Comparison of ENCODE assay signal across 14 mouse cellular contexts in genomic region chr5:24255421-24255820, GRCm38 (mm10).
"Had no signal": no experiment of that assay in that cellular context is flagged by ENCODE, and none has a peak within 500 bp of the region (broad histone marks: within the 10 kb centered on the region; RNA-seq: fewer than 3 reads in every experiment).

No protein-coding gene starts in this region.

- H3K27me3 ChIP-seq: liver, embryonic 15.5 days; midbrain, embryonic 13.5 days; midbrain, embryonic 15.5 days; neural tube, embryonic 12.5 days; stomach, embryonic 15.5 days had no signal

- H3K9ac ChIP-seq: liver, embryonic 15.5 days; liver, postnatal 0 days; midbrain, embryonic 13.5 days; midbrain, embryonic 15.5 days; neural tube, embryonic 12.5 days; stomach, embryonic 15.5 days had no signal

- H3K36me3 ChIP-seq: liver, embryonic 15.5 days; midbrain, embryonic 13.5 days; midbrain, embryonic 15.5 days; neural tube, embryonic 12.5 days; stomach, embryonic 15.5 days had no signal

- H3K4me3 ChIP-seq: liver, embryonic 15.5 days; megakaryocyte, embryonic 14.5 days; midbrain, embryonic 13.5 days; midbrain, embryonic 15.5 days; neural tube, embryonic 12.5 days; stomach, embryonic 15.5 days had no signal

- H3K27ac ChIP-seq: liver, embryonic 15.5 days; macrophage; midbrain, embryonic 13.5 days; midbrain, embryonic 15.5 days; neural tube, embryonic 12.5 days; stomach, embryonic 15.5 days; stomach, postnatal 0 days had no signal

- H3K9me3 ChIP-seq: liver, embryonic 15.5 days; midbrain, embryonic 13.5 days; midbrain, embryonic 15.5 days; stomach, embryonic 15.5 days had no signal

- H3K4me1 ChIP-seq: liver, embryonic 15.5 days; megakaryocyte, embryonic 14.5 days; midbrain, embryonic 13.5 days; midbrain, embryonic 15.5 days; neural tube, embryonic 12.5 days; stomach, embryonic 15.5 days had no signal

- DNase-seq: liver, postnatal 0 days; lung, adult 2 months; right cerebral cortex, postnatal 14 days; thymus, adult 2 months; thymus, postnatal 25 days; thymus, postnatal 4 days had no signal
